In the genomic region with DNA sequence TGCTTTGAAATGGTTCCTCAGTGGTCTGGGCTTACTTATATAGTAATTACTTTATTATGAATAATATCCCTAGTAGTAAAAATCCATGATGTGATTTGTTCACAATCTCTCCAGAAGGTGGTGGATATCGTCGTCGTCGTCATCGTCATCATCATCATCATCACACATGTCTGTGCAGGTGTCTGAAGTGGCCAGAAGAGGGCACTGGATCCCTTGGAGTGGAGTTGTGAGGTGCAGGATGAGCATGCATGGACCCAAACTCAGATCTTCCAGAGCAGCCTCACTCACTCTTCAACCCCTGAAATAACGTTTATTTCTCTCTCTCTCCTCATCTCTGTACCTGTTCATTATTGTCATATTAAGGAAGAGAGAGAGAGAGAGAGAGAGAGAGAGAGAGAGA, we compare ENCODE assay signal across 8 mouse cellular contexts. TPM values are rescaled to one million over a fixed set of nuclear protein-coding genes. Genes with fewer than 3 reads are reported as not detected.
A peak's percentile ranks its signal among the peaks of the same experiment; 100 is the strongest.
DNase-seq lines count a peak whose midpoint lies in the region; ATAC-seq and TF ChIP-seq lines count a peak whose summit lies in the region.

No protein-coding gene starts in this region.

- H3K27ac ChIP-seq in forebrain, embryonic 11.5 days (ENCODE audit: low read depth, low read length), result no peak overlapping the region
- H3K27ac ChIP-seq in lung, embryonic 14.5 days (ENCODE audit: low read depth), result no peak overlapping the region

- WGBS in forebrain, embryonic 11.5 days, result 15% methylated on average over 6 of the region's 6 CpGs
- WGBS in lung, embryonic 14.5 days, result 8% methylated on average over 6 of the region's 6 CpGs

- H3K36me3 ChIP-seq in forebrain, embryonic 11.5 days (ENCODE audit: control insufficient read depth, insufficient read depth, low read length), result no peaks in the 10 kb centered on the region
- H3K36me3 ChIP-seq in lung, embryonic 14.5 days (ENCODE audit: insufficient read depth), result no peaks in the 10 kb centered on the region

- H3K4me1 ChIP-seq in forebrain, embryonic 11.5 days (replicated peaks; ENCODE audit: control insufficient read depth, insufficient read depth, low read length), result no peaks in the 10 kb centered on the region
- H3K4me1 ChIP-seq in lung, embryonic 14.5 days (ENCODE audit: insufficient read depth), result no peaks in the 10 kb centered on the region

- peak; percentile 79 for TF ChIP-seq CTCF in lung, embryonic 14.5 days (IDR thresholded peaks at IDR 0.05; ENCODE audit: low read depth)

- no peak overlapping the region for H3K4me2 ChIP-seq in forebrain, embryonic 11.5 days (ENCODE audit: low read depth, low read length, severe bottlenecking)
- H3K4me2 ChIP-seq in lung, embryonic 14.5 days, result no peak overlapping the region

- DNase-seq in cerebellum, adult 18-20 months, result peak; percentile 32 to 37
- peak; percentile 51 for DNase-seq in ZHBTc4 (ENCODE audit: low read depth, low spot score)
- peak; percentile 71 for DNase-seq in forebrain, embryonic 11.5 days (ENCODE audit: low spot score)
- DNase-seq in kidney, postnatal 25 days, result peak; percentile 13 to 36
- DNase-seq in lung, embryonic 14.5 days, result peak; percentile 72
- DNase-seq in right cerebral cortex, adult 18-20 months, result peak; percentile 62
- DNase-seq in gastrocnemius, postnatal 36 days, result no peak

- H3K27me3 ChIP-seq in forebrain, embryonic 11.5 days (ENCODE audit: control insufficient read depth, insufficient read depth, low read length), result no peaks in the 10 kb centered on the region
- H3K27me3 ChIP-seq in lung, embryonic 14.5 days (ENCODE audit: insufficient read depth, low read length), result no peaks in the 10 kb centered on the region

- intact Hi-C loops in gastrocnemius, postnatal 36 days (cut with DNase I), result no loop called here

- H3K9me3 ChIP-seq in forebrain, embryonic 11.5 days (ENCODE audit: control insufficient read depth, low read length), result no peaks in the 10 kb centered on the region
- no peaks in the 10 kb centered on the region for H3K9me3 ChIP-seq in lung, embryonic 14.5 days (ENCODE audit: low read depth, low read length)

- no peak overlapping the region for H3K9ac ChIP-seq in forebrain, embryonic 11.5 days (ENCODE audit: low read length)
- no peak overlapping the region for H3K9ac ChIP-seq in lung, embryonic 14.5 days

- ATAC-seq in cerebellum, adult (ENCODE audit: insufficient number of reproducible peaks, low FRiP score, low TSS enrichment), result no peak
- ATAC-seq in forebrain, embryonic 11.5 days (replicated peaks; ENCODE audit: low FRiP score), result peak; percentile 64; the same call in 1 of the 2 replicates
- no peak for ATAC-seq in lung, embryonic 14.5 days (ENCODE audit: insufficient read depth)

- H3K4me3 ChIP-seq in forebrain, embryonic 11.5 days (ENCODE audit: low read depth, low read length), result no peak overlapping the region
- no peak overlapping the region for H3K4me3 ChIP-seq in lung, embryonic 14.5 days (ENCODE audit: low read depth, low read length)

RNA-seq across cellular contexts. Expression of gene Olfr1357, which starts 14.4 kb away (rescaled TPM):
- polyA plus RNA-seq in forebrain, embryonic 11.5 days (2014; fragmentation: Nextera tagmentation; extraction: Ambion mirVana), result not detected in 2 replicates
- not detected in 2 replicates for polyA plus RNA-seq in lung, embryonic 14.5 days (2014; fragmentation: Nextera tagmentation; extraction: Ambion mirVana)
- not detected for total RNA-seq in gastrocnemius, postnatal 36 days (2021)

RNA-seq across cellular contexts. Expression of gene Syde1, which starts 40.5 kb away (rescaled TPM):
- 13.5 and 14.3 TPM in 2 replicates for polyA plus RNA-seq in forebrain, embryonic 11.5 days (2014; fragmentation: Nextera tagmentation; extraction: Ambion mirVana)
- polyA plus RNA-seq in lung, embryonic 14.5 days (2014; fragmentation: Nextera tagmentation; extraction: Ambion mirVana), result 27.3 and 29.3 TPM in 2 replicates
- total RNA-seq in gastrocnemius, postnatal 36 days (2021), result 1 to 10 TPM; 3.4 to 3.5 TPM

RNA-seq across cellular contexts. Expression of gene Ilvbl, which starts 58.2 kb away (rescaled TPM):
- 22.6 and 29.4 TPM in 2 replicates for polyA plus RNA-seq in forebrain, embryonic 11.5 days (2014; fragmentation: Nextera tagmentation; extraction: Ambion mirVana)
- 33.2 and 33.3 TPM in 2 replicates for polyA plus RNA-seq in lung, embryonic 14.5 days (2014; fragmentation: Nextera tagmentation; extraction: Ambion mirVana)
- 10 to 100 TPM; 15.8 to 19.6 TPM for total RNA-seq in gastrocnemius, postnatal 36 days (2021)

Comparison
In these comparisons a context has a peak if more than half of its experiments do, and no peak if none do; other contexts are left out.
1. DNase-seq: peak in cerebellum, adult 18-20 months (2 of 2), ZHBTc4 (single experiment), forebrain, embryonic 11.5 days (single experiment), kidney, postnatal 25 days (2 of 2), lung, embryonic 14.5 days (single experiment) and right cerebral cortex, adult 18-20 months (single experiment); none in gastrocnemius, postnatal 36 days (0 of 2).